In the genomic region with DNA sequence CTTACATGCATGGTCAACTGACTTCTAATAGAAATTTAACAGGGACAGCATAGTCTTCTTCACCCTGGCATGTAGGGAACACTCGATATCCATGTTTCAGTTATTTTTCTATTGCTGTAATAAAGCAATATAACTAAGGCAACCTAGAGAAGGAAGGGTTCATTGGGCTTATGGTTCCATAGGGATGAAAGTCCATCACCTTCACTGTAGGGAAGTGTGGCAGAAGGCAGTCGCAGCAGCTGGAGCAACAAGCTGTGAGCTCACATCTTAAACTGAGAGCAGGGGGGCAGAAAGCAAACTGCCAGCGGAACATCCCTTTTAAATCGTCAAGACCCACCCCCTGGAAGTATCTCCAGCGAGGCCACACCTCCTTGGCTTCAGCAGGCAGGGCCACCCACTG, we compare ENCODE assay signal across 23 mouse cellular contexts. TPM values are rescaled to one million over a fixed set of nuclear protein-coding genes. Genes with fewer than 3 reads are reported as not detected.
DNase-seq lines count a peak whose midpoint lies in the region; ATAC-seq and TF ChIP-seq lines count a peak whose summit lies in the region.
"Had no signal": no experiment of that assay in that cellular context is flagged by ENCODE, and none has a peak within 500 bp of the region (broad histone marks: within the 10 kb centered on the region; RNA-seq: fewer than 3 reads in every experiment).

No protein-coding gene starts in this region.

- ATAC-seq in midbrain, embryonic 11.5 days (ENCODE audit: low FRiP score): no peak
- ATAC-seq in midbrain, embryonic 14.5 days (ENCODE audit: low FRiP score, low TSS enrichment): no peak
- peak; percentile 95 for ATAC-seq in intestine, postnatal 0 days
- no peak for ATAC-seq in forebrain, embryonic 16.5 days
- ATAC-seq: CD4-positive, CD25-positive, alpha-beta regulatory T cell, adult 4 months; forebrain, embryonic 13.5 days; forebrain, embryonic 15.5 days; Patski had no signal

- no peak overlapping the region for H3K4me3 ChIP-seq in midbrain, embryonic 11.5 days (ENCODE audit: low read depth, low read length)
- no peak overlapping the region for H3K4me3 ChIP-seq in midbrain, embryonic 14.5 days (replicated peaks; ENCODE audit: low read depth, low read length)
- no peak overlapping the region for H3K4me3 ChIP-seq in intestine, postnatal 0 days (ENCODE audit: low read depth, low read length)
- no peak overlapping the region; the same call in 1 of the 2 replicates for H3K4me3 ChIP-seq in small intestine, adult 2 months (ENCODE audit: low read depth, low read length)
- H3K4me3 ChIP-seq in forebrain, embryonic 16.5 days (replicated peaks; ENCODE audit: low read length): no peak overlapping the region
- H3K4me3 ChIP-seq: embryonic facial prominence, embryonic 10.5 days; embryonic facial prominence, embryonic 12.5 days; forebrain, embryonic 13.5 days; forebrain, embryonic 15.5 days had no signal

- no peaks in the 10 kb centered on the region for H3K9me3 ChIP-seq in midbrain, embryonic 11.5 days (ENCODE audit: control insufficient read depth, low read length)
- H3K9me3 ChIP-seq in midbrain, embryonic 14.5 days (ENCODE audit: control insufficient read depth, low read length): no peaks in the 10 kb centered on the region
- no peaks in the 10 kb centered on the region for H3K9me3 ChIP-seq in intestine, postnatal 0 days (ENCODE audit: control insufficient read depth)
- H3K9me3 ChIP-seq in forebrain, embryonic 16.5 days (ENCODE audit: control insufficient read depth, low read length): no peaks in the 10 kb centered on the region
- H3K9me3 ChIP-seq: embryonic facial prominence, embryonic 10.5 days; embryonic facial prominence, embryonic 12.5 days; forebrain, embryonic 13.5 days; forebrain, embryonic 15.5 days; G1E had no signal

- no peaks in the 10 kb centered on the region for H3K4me1 ChIP-seq in midbrain, embryonic 11.5 days (ENCODE audit: control insufficient read depth, insufficient read depth, low read length)
- H3K4me1 ChIP-seq in midbrain, embryonic 14.5 days (ENCODE audit: control insufficient read depth, insufficient read depth, low read length): no peaks in the 10 kb centered on the region
- no peaks in the 10 kb centered on the region for H3K4me1 ChIP-seq in intestine, postnatal 0 days (replicated peaks; ENCODE audit: control insufficient read depth, insufficient read depth, low read length)
- peaks cover 11% of the 10 kb centered on the region for H3K4me1 ChIP-seq in small intestine, adult 2 months (ENCODE audit: control insufficient read depth, insufficient read depth, insufficient read length, low read length)
- no peaks in the 10 kb centered on the region for H3K4me1 ChIP-seq in forebrain, embryonic 16.5 days (replicated peaks; ENCODE audit: control insufficient read depth, insufficient read depth, low read length)
- H3K4me1 ChIP-seq: embryonic facial prominence, embryonic 10.5 days; embryonic facial prominence, embryonic 12.5 days; forebrain, embryonic 13.5 days; forebrain, embryonic 15.5 days had no signal

- H3K9ac ChIP-seq in midbrain, embryonic 11.5 days (ENCODE audit: low read length): no peak overlapping the region
- no peak overlapping the region for H3K9ac ChIP-seq in midbrain, embryonic 14.5 days (replicated peaks; ENCODE audit: low read length)
- no peak overlapping the region for H3K9ac ChIP-seq in intestine, postnatal 0 days (ENCODE audit: low read depth, low read length)
- no peak overlapping the region for H3K9ac ChIP-seq in forebrain, embryonic 16.5 days (replicated peaks; ENCODE audit: low read depth, low read length)
- H3K9ac ChIP-seq: embryonic facial prominence, embryonic 12.5 days; forebrain, embryonic 13.5 days; forebrain, embryonic 15.5 days had no signal

- no peaks in the 10 kb centered on the region for H3K27me3 ChIP-seq in midbrain, embryonic 11.5 days (ENCODE audit: control insufficient read depth, insufficient read depth, low read length)
- no peaks in the 10 kb centered on the region for H3K27me3 ChIP-seq in midbrain, embryonic 14.5 days (ENCODE audit: control insufficient read depth, insufficient read depth, low read length)
- no peaks in the 10 kb centered on the region for H3K27me3 ChIP-seq in intestine, postnatal 0 days (replicated peaks; ENCODE audit: control insufficient read depth, insufficient read depth, low read length)
- no peaks in the 10 kb centered on the region for H3K27me3 ChIP-seq in small intestine, adult 2 months (ENCODE audit: control insufficient read depth, insufficient read depth, low read length)
- H3K27me3 ChIP-seq in forebrain, embryonic 16.5 days (replicated peaks; ENCODE audit: control insufficient read depth, insufficient read depth, low read length): no peaks in the 10 kb centered on the region
- H3K27me3 ChIP-seq: CH12.LX; embryonic facial prominence, embryonic 12.5 days; forebrain, embryonic 13.5 days; forebrain, embryonic 15.5 days had no signal

- peak; percentile 14 for DNase-seq in midbrain, embryonic 11.5 days (ENCODE audit: low spot score, missing footprints)
- DNase-seq in midbrain, embryonic 14.5 days: no peak
- DNase-seq in gastrocnemius, postnatal 36 days: no peak
- DNase-seq: adrenal gland, adult 8-10 months; adrenal gland, postnatal 14 days; adrenal gland, postnatal 36 days; B cell, adult 2 months; cerebellum, adult 11-12 months; cerebellum, adult 2 months; cerebellum, adult 9-10 months; cerebellum, postnatal 10 days; cerebellum, postnatal 25 days had no signal

- H3K27ac ChIP-seq in midbrain, embryonic 11.5 days (ENCODE audit: low read depth, low read length): no peak overlapping the region
- no peak overlapping the region for H3K27ac ChIP-seq in midbrain, embryonic 14.5 days (replicated peaks; ENCODE audit: low read depth, low read length)
- H3K27ac ChIP-seq in intestine, postnatal 0 days (ENCODE audit: low read depth, low read length): peak overlapping the region; percentile 50; the same call in 1 of the 2 replicates
- H3K27ac ChIP-seq in small intestine, adult 2 months (ENCODE audit: insufficient read depth, low read depth, low read length): peak overlapping the region; percentile 89
- no peak overlapping the region for H3K27ac ChIP-seq in forebrain, embryonic 16.5 days (ENCODE audit: low read length)
- H3K27ac ChIP-seq: embryonic facial prominence, embryonic 10.5 days; embryonic facial prominence, embryonic 12.5 days; forebrain, embryonic 13.5 days; forebrain, embryonic 15.5 days had no signal

- TF ChIP-seq POLR2A in small intestine, adult 2 months (IDR thresholded peaks at IDR 0.05; ENCODE audit: low read depth, low read length): 0 out of 2 replicates have a peak, but pooled peaks have one; percentile 18

- 62% methylated on average over 5 of the region's 5 CpGs for WGBS in midbrain, embryonic 11.5 days
- 40% methylated on average over 5 of the region's 5 CpGs for WGBS in midbrain, embryonic 14.5 days
- 34% methylated on average over 5 of the region's 5 CpGs for WGBS in intestine, postnatal 0 days
- WGBS in small intestine, adult 2 months: 19% methylated on average over 5 of the region's 5 CpGs
- WGBS in forebrain, embryonic 16.5 days: 57% methylated on average over 5 of the region's 5 CpGs

- no peak overlapping the region for H3K4me2 ChIP-seq in midbrain, embryonic 11.5 days
- H3K4me2 ChIP-seq in midbrain, embryonic 14.5 days (ENCODE audit: low read length): no peak overlapping the region
- peak overlapping the region; percentile 35; the same call in 1 of the 2 replicates for H3K4me2 ChIP-seq in intestine, postnatal 0 days (replicated peaks; ENCODE audit: low read depth)
- H3K4me2 ChIP-seq in forebrain, embryonic 16.5 days (ENCODE audit: low read length): no peak overlapping the region
- H3K4me2 ChIP-seq: embryonic facial prominence, embryonic 12.5 days; forebrain, embryonic 13.5 days; forebrain, embryonic 15.5 days had no signal

- intact Hi-C loops in gastrocnemius, postnatal 36 days (cut with DNase I): no loop called here

- H3K36me3 ChIP-seq in midbrain, embryonic 11.5 days (ENCODE audit: control insufficient read depth, insufficient read depth, low read length): no peaks in the 10 kb centered on the region
- H3K36me3 ChIP-seq in midbrain, embryonic 14.5 days (ENCODE audit: control insufficient read depth, insufficient read depth, low read length): no peaks in the 10 kb centered on the region
- no peaks in the 10 kb centered on the region for H3K36me3 ChIP-seq in intestine, postnatal 0 days (ENCODE audit: control insufficient read depth, insufficient read depth)
- H3K36me3 ChIP-seq in small intestine, adult 2 months (ENCODE audit: control insufficient read depth, insufficient read depth, low read length): no peaks in the 10 kb centered on the region
- H3K36me3 ChIP-seq in forebrain, embryonic 16.5 days (ENCODE audit: control insufficient read depth, insufficient read depth): no peaks in the 10 kb centered on the region
- H3K36me3 ChIP-seq: embryonic facial prominence, embryonic 10.5 days; embryonic facial prominence, embryonic 12.5 days; forebrain, embryonic 15.5 days; G1E had no signal

- no peak for TF ChIP-seq CTCF in intestine, postnatal 0 days (IDR thresholded peaks at IDR 0.05; ENCODE audit: low read depth)
- TF ChIP-seq CTCF in small intestine, adult 2 months (IDR thresholded peaks at IDR 0.05; ENCODE audit: extremely low read depth, insufficient read length, insufficient replicate concordance, low read depth, low read length): no peak

RNA-seq across cellular contexts. Expression of a gene that starts 44.1 kb away (rescaled TPM):
- polyA plus RNA-seq in midbrain, embryonic 11.5 days (2014; fragmentation: Nextera tagmentation; extraction: Ambion mirVana): 6.0 and 7.1 TPM in 2 replicates
- polyA plus RNA-seq in midbrain, embryonic 14.5 days (2014; fragmentation: Nextera tagmentation; extraction: Ambion mirVana): 17.4 and 18.4 TPM in 2 replicates
- polyA plus RNA-seq in intestine, postnatal 0 days (2015; fragmentation: Nextera tagmentation; extraction: Ambion mirVana): 4.2 and 5.0 TPM in 2 replicates
- 3.9 and 7.1 TPM in 2 replicates for polyA plus RNA-seq in small intestine, adult 2 months (2012; rRNA removed)
- polyA plus RNA-seq in forebrain, embryonic 16.5 days (2015; fragmentation: Nextera tagmentation; extraction: Ambion mirVana): 5.5 and 7.8 TPM in 2 replicates
- total RNA-seq in gastrocnemius, postnatal 36 days (2021): 1 to 10 TPM in 1 of 2 experiments, under 1 TPM in 1; 0.84 to 1.0 TPM
- polyA plus RNA-seq: G1E, Patski had no signal

Comparison
In these comparisons a context has a peak if more than half of its experiments do, and no peak if none do; other contexts are left out.
1. H3K27ac ChIP-seq: peak in intestine, postnatal 0 days (single experiment) and small intestine, adult 2 months (single experiment); none in midbrain, embryonic 11.5 days (single experiment), midbrain, embryonic 14.5 days (single experiment) and forebrain, embryonic 16.5 days (single experiment).